Mouse (Mus musculus): Measurements from ENCODE around the gene Fam186b. TPM values are rescaled to one million over a fixed set of nuclear protein-coding genes. Genes with fewer than 3 reads are reported as not detected.
A peak's percentile ranks its signal among the peaks of the same experiment; 100 is the strongest.

The Fam186b gene
- polyA plus RNA-seq (2012; rRNA removed) = 0.13 and 0.24 TPM in 2 replicates

DNA sequence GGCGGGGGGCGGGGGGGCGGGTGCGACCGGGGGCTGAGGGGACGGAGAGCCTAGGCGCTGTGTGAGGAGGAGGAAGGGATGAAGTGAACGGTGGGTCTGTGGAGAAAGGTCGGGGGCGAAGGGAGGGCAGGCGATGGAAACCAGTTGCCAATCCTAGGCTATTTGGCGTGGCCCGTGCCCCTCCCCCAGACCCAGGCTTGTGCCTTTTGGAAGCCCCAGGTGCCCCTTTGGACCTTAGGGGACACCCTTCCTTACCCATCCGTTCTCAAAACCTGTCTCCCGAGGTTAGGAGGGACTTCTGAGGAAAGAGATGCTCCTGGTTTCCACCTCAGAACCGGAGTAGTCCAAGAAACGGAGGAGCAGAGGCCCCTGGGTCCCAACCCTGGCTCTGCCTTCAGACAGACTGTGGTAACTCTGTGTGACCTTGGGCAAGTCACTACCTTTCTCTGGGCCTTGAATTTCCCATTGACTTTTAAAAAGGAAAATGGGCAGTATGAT lies at the start of gene Fam186b:
Gene Fam186b, minus strand, starts transcription at position 405 of the 498 bp plus-strand sequence.
- peak; percentile 29 for DNase-seq
- Histone ChIP-seq H3K27me3 (replicated peaks; ENCODE audit: control insufficient read depth, insufficient read depth, low read length) (no peaks in the 10 kb centered on the region), H3K36me3 (ENCODE audit: control insufficient read depth, insufficient read depth, low read length) (no peaks in the 10 kb centered on the region), H3K4me3 (ENCODE audit: insufficient read depth, low read depth, low read length) (peak within 1 kb of the TSS; percentile 83), H3K27ac (ENCODE audit: insufficient read depth, low read depth, low read length) (no peak within 1 kb of the TSS), H3K4me1 (ENCODE audit: control insufficient read depth, insufficient read depth, low read length) (peaks cover 7% of the 10 kb centered on the region; the same call in 1 of the 2 replicates)
- WGBS = 5% methylated on average over 13 of the region's 17 CpGs
- TF ChIP-seq POLR2A (IDR thresholded peaks at IDR 0.05; ENCODE audit: low read depth, low read length) (no peak), CTCF (conservative IDR thresholded peaks at IDR 0.05; ENCODE audit: insufficient read depth, insufficient read length, low read depth, low read length) (no peak)

- Histone ChIP-seq H3K27ac (ENCODE audit: insufficient read depth, low read depth, low read length) (no peak overlapping the region), H3K4me1 (ENCODE audit: control insufficient read depth, insufficient read depth, low read length) (no peaks in the 10 kb centered on the region), H3K36me3 (ENCODE audit: control insufficient read depth, insufficient read depth, low read length) (no peaks in the 10 kb centered on the region), H3K27me3 (replicated peaks; ENCODE audit: control insufficient read depth, insufficient read depth, low read length) (no peaks in the 10 kb centered on the region), H3K4me3 (ENCODE audit: insufficient read depth, low read depth, low read length) (no peak overlapping the region)
- no peak for DNase-seq
- WGBS = 70% methylated on average over 4 of the region's 4 CpGs
- TF ChIP-seq CTCF (conservative IDR thresholded peaks at IDR 0.05; ENCODE audit: insufficient read depth, insufficient read length, low read depth, low read length) (no peak), POLR2A (IDR thresholded peaks at IDR 0.05; ENCODE audit: low read depth, low read length) (no peak)
Observed at GRCm38 (mm10) chr15:99344961-99345360, 49.3 kb upstream of the Fam186b start.

GRCm38 (mm10) chr15:99344148-99344870 lies 48.6 kb upstream of the Fam186b start:
- Histone ChIP-seq H3K4me1 (ENCODE audit: control insufficient read depth, insufficient read depth, low read length) (peaks cover 3% of the 10 kb centered on the region), H3K27ac (ENCODE audit: insufficient read depth, low read depth, low read length) (peak overlapping the region; percentile 22), H3K27me3 (replicated peaks; ENCODE audit: control insufficient read depth, insufficient read depth, low read length) (no peaks in the 10 kb centered on the region), H3K36me3 (ENCODE audit: control insufficient read depth, insufficient read depth, low read length) (no peaks in the 10 kb centered on the region), H3K4me3 (ENCODE audit: insufficient read depth, low read depth, low read length) (no peak overlapping the region)
- no peak for DNase-seq
- no peak for TF ChIP-seq POLR2A (IDR thresholded peaks at IDR 0.05; ENCODE audit: low read depth, low read length)
- no peak for TF ChIP-seq CTCF (conservative IDR thresholded peaks at IDR 0.05; ENCODE audit: insufficient read depth, insufficient read length, low read depth, low read length)
- 65% methylated on average over 8 of the region's 8 CpGs for WGBS

DNA sequence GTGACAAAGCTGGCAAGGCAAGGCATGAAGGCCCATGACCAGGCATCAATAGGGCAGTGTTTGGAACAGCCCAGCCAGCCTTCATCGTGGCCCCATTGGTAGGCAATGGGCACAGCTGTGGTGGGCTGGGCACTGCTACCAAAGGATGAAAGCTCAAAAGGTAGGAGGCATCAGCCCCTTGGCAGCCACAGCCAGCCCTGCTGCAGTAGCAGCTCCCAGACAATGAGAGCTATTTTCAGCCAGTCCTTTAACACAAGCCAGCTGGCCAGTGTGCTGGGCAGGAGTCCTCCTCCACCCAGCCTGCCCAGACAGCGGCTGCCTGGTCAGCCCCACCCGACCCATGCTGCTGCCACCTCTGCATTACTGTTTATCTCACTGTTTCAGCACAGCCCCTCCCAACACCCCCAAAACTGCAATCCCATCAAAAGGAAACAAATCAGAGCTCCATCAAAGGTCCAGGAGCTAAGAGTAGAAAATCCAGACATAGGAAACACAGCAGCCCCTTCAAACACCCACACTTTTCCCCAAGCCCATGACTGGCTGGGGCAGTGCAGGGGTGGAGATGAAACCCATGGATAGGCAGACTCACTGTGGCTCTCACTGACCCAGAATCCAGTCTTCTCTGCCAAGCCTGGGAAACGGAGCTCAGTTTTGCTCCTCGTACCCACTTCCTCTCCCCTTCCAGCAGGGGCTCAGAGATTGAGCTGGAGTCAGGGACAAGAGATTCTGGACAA lies 47.9 kb upstream of the Fam186b start:
- peak; percentile 55 for DNase-seq
- TF ChIP-seq POLR2A (IDR thresholded peaks at IDR 0.05; ENCODE audit: low read depth, low read length) (no peak), CTCF (conservative IDR thresholded peaks at IDR 0.05; ENCODE audit: insufficient read depth, insufficient read length, low read depth, low read length) (no peak)
- WGBS = 53% methylated on average over 5 of the region's 5 CpGs
- Histone ChIP-seq H3K4me1 (ENCODE audit: control insufficient read depth, insufficient read depth, low read length) (peaks cover 3% of the 10 kb centered on the region), H3K27me3 (replicated peaks; ENCODE audit: control insufficient read depth, insufficient read depth, low read length) (no peaks in the 10 kb centered on the region), H3K27ac (ENCODE audit: insufficient read depth, low read depth, low read length) (peak overlapping the region; percentile 22), H3K36me3 (ENCODE audit: control insufficient read depth, insufficient read depth, low read length) (no peaks in the 10 kb centered on the region), H3K4me3 (ENCODE audit: insufficient read depth, low read depth, low read length) (no peak overlapping the region)

DNA sequence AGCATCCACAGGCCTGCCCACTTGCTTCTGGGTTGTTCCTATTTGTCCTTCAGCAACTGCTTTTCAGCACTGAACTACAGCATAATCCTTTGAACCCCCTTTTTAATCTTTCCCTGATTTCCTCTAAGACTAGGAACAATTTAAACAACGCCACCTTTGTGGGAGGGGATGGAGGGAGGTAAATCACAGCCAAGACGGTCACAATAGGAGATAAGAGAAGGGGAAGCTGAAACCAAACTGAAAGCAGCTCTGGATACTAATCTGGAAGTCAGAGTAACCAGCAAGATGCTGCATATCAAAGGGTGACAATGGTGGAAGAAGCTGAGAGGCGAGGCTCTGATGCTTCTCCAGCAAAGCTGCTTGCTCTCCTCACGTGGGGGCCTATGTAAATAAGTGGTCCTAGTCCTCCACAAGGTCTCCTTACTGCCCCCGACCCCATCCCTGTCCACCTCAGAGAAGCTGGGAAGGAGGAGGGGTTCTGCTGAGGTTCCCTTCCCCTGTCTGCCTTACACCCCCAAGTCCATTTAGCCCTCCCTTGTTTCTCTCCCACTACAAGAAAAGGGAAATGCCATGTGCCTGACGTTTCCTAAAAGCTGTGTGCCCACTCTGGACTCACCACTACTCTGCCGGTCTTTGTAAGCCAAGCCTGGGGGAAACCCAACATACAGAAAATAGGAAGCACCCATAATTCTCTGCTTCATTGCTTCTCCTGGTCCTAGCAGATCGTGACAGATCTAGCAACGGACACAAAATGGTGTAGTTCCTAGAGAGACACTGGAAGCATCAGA lies 46.7 kb upstream of the Fam186b start:
- H3K27me3 ChIP-seq (replicated peaks; ENCODE audit: control insufficient read depth, insufficient read depth, low read length) = no peaks in the 10 kb centered on the region
- H3K4me1 ChIP-seq (ENCODE audit: control insufficient read depth, insufficient read depth, low read length) = peaks cover 5% of the 10 kb centered on the region
- H3K27ac ChIP-seq (ENCODE audit: insufficient read depth, low read depth, low read length) = 0 out of 2 replicates have a peak overlapping the region, but pooled peaks have one; percentile 2
- no peaks in the 10 kb centered on the region for H3K36me3 ChIP-seq (ENCODE audit: control insufficient read depth, insufficient read depth, low read length)
- DNase-seq = no peak
- H3K4me3 ChIP-seq (ENCODE audit: insufficient read depth, low read depth, low read length) = no peak overlapping the region
- TF ChIP-seq CTCF (conservative IDR thresholded peaks at IDR 0.05; ENCODE audit: insufficient read depth, insufficient read length, low read depth, low read length) (no peak), POLR2A (IDR thresholded peaks at IDR 0.05; ENCODE audit: low read depth, low read length) (no peak)
- 62% methylated on average over 9 of the region's 9 CpGs for WGBS

GRCm38 (mm10) chr15:99341102-99341501 lies 45.4 kb upstream of the Fam186b start:
- Histone ChIP-seq H3K4me3 (ENCODE audit: insufficient read depth, low read depth, low read length) (no peak overlapping the region), H3K36me3 (ENCODE audit: control insufficient read depth, insufficient read depth, low read length) (no peaks in the 10 kb centered on the region), H3K4me1 (ENCODE audit: control insufficient read depth, insufficient read depth, low read length) (peaks cover 11% of the 10 kb centered on the region), H3K27ac (ENCODE audit: insufficient read depth, low read depth, low read length) (no peak overlapping the region), H3K27me3 (replicated peaks; ENCODE audit: control insufficient read depth, insufficient read depth, low read length) (no peaks in the 10 kb centered on the region)
- TF ChIP-seq CTCF (conservative IDR thresholded peaks at IDR 0.05; ENCODE audit: insufficient read depth, insufficient read length, low read depth, low read length) = no peak
- TF ChIP-seq POLR2A (IDR thresholded peaks at IDR 0.05; ENCODE audit: low read depth, low read length) = no peak
- DNase-seq = no peak
- 76% methylated on average over 3 of the region's 3 CpGs for WGBS

Measured in kidney, adult 2 months (tissue).